Mouse (Mus musculus) granulocyte monocyte progenitor cell, adult 5-6 weeks (primary cell): ENCODE measurements at regions not wholly inside any gene's neighbourhood (a gene's known extent, or its start where the extent isn't known, plus 50 kb on each side); places are given as distances from the start of the nearest gene placed in this dataset.

Experiments used
- ATAC-seq: replicated peaks from 2 replicates; pipeline ENCODE4 v1.8.0; 2016; ENCODE audit warnings: mild to moderate bottlenecking, moderate TSS enrichment, inconsistent platforms; ENCODE audit not compliant: poor library complexity, severe bottlenecking

DNA sequence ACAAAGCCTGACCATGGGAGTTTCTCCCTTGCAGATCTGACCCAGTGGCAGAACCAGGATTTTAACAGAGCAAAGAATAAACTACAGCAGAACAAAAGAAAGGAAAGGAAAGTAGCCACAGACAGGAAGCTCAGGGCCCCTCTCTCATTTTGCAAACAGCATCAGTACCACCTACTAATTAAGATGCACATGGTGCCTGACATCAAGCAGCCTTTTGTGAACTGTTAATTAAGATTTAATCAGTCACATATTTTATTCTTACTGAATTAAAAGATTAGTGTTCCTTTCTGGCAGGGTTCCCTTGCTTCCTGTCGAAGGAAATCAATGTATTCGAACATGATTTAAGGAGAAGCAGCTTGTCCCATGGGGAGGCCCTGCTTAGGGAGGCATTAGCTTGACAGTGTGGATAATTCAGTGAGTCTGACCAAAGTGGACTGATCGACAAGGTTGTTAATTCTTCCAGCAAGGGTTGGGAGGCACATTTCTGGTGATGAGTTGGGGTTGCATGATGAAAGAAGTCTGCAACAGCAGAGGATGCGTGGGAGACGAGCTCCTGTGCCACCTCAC is 156.1 kb upstream of the Eef2kmt start:
- ATAC-seq, result no peak

DNA sequence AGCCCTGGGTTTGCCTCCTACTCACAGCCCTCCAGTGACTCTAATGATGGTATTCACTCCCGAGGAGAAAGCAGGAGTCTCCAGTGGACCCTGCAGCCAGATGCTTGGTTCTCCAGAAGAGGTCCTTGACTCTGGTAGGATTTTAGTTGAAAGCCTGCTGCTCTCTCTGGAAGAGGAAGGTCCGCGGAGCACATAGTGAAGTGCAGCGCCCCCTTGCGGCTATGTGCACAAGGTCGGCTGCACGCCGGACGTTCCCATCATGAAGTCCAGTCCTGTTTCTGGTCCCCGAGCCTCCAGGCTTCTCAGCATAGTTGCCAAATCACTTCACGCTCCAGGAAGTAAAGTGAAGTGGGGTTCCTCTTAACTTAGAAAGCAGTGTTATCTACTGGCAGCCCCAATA is 150.9 kb upstream of the Eef2kmt start:
- ATAC-seq, result peak; percentile 93

- ATAC-seq, result no peak
These were observed 137.6 kb upstream of the Eef2kmt start for GRCm38 (mm10) chr16:5393336-5393735.

GRCm38 (mm10) chr16:5382930-5383329 is 127.1 kb upstream of the Eef2kmt start:
- no peak for ATAC-seq

DNA sequence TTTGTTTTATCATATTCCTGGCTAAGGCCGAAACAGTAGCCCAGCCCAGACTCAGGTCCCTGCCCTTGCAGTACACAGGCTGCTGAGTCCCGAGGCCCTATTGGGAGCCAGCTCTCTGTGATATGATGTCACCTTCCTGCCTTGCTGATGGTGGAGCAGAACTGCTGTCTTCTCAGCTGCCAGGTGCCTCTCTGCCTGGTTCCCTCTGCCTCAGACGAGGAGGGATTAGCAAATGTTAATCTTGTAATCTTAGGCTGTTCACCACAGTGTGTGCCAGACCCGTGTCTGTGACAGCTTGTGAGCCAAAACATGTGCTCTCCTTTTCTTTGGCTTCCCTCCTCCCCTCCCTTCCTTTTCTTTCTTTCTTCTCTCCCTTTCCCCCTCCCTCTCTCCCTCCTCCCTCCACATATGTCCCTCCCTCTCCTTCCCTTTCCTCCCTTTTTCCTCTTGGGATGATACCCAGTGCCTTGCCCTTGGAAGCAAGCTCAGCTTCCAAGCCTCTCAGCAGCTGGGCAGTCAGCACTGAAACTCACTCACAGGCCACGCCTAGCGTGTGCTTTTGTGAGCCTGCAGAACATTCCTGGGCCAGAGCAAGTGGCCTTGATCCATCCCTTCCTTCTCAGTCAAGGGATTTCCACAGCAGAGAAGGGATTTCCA is 126.6 kb upstream of the Eef2kmt start:
- ATAC-seq, result no peak

DNA sequence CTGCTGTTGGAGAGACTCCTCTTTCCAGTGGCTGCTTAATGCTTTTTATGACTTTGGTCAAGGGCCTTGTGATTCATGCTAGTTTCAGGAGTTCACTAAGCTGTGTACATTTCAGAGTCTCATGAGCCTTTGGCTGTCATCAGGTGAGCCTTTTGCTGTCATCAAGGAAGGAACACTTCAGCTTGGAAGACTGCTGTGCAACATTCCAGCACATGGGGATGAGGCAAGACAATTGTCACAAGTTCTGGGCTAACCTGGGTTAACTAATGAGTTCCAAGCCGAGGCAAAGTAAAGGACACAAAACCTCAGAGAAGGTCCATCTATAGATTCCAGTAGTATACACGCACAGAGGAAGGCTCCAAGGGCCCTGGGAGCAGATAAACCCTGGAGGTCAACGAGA is 124.8 kb upstream of the Eef2kmt start:
- no peak for ATAC-seq

DNA sequence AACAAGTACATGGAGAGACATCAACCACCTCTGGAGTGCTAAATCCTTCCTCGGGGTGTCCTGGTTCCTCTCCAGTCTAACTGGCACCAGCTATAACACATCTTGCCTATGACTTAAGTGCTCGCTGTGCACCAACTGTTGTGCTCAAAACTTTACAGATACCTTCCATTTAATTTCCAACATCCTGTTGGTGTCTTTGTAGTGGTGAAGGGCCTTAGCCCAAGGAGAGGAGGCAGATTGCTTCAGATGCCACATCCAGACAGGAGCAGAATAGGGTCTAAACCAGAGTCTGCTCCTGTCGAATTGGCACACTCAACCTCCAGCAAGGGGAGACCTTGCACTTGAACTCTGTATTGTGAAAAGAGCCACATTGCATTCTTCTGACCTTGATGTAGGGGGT is 121.2 kb upstream of the Eef2kmt start:
- no peak for ATAC-seq

DNA sequence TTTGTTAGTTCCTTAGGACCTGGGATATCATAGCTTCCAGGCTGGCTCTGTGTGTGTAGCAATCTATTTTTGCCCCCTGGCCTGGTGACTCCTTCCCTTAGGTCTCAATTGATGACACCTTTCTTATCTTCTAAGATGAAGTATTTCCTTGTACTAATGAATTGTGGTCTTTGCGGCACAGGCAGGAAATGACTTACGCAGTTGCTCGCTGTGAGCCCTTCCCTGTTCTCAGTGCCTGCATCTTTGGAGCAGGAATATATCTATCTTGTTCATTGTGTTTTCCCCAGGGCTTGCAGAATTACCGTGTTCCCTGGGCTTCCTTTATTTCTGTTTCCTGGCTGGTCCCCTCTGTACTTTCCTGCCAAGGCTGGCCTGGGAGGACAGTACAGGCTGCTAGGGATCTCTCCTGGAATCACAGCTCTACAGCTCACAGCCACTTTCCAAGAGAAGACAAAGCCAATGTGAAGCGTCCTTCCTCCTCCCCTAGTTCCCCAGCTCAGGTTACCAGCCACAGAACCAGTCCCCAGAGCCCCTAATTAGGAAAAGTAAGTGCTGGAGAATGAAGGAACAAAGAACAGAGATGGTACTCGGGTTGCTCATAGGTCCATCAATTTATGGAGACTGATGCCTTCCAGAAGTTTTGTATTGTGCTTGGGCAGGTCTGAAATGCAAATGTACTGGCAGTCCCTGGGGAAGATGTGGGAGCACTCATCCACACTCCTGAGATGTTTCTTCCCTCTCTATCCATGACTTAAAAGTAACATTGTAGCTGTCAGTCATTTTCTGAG is 119.2 kb upstream of the Eef2kmt start:
- peak; percentile 78 for ATAC-seq

GRCm38 (mm10) chr16:5371175-5371893 is 115.6 kb upstream of the Eef2kmt start:
- ATAC-seq, result no peak

- ATAC-seq, result no peak
These were observed 114.7 kb upstream of the Eef2kmt start for GRCm38 (mm10) chr16:5370496-5370895.

GRCm38 (mm10) chr16:5368897-5369558 is 113.2 kb upstream of the Eef2kmt start:
- no peak for ATAC-seq

GRCm38 (mm10) chr16:5368357-5368756 is 112.6 kb upstream of the Eef2kmt start:
- no peak for ATAC-seq

GRCm38 (mm10) chr16:5367581-5368119 is 111.9 kb upstream of the Eef2kmt start:
- ATAC-seq, result peak; percentile 72

DNA sequence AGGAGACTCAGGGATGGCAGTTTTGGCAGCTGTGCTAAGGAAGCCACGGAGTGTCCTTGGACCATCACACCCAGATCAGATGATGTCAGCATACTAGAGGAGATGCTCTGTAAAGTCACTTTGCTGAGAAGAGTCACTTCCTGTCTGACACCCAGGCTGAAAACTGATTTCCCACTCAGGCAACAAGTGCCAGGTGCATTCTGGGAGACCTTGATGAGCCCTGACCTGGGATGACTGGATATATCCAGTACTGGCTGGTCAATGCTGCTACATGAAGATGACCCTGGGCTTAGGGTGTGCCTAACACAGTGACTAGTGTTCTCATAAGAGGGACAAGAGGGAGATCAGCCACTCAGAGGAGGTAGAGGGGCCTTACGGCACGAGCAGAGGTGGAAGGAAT is 110.2 kb upstream of the Eef2kmt start:
- no peak for ATAC-seq

GRCm38 (mm10) chr16:5363007-5363570 is 107.3 kb upstream of the Eef2kmt start:
- no peak for ATAC-seq

GRCm38 (mm10) chr16:5359193-5359592 is 103.4 kb upstream of the Eef2kmt start:
- no peak for ATAC-seq

- ATAC-seq, result no peak
These were observed 98.1 kb upstream of the Eef2kmt start for GRCm38 (mm10) chr16:5353881-5354280.

DNA sequence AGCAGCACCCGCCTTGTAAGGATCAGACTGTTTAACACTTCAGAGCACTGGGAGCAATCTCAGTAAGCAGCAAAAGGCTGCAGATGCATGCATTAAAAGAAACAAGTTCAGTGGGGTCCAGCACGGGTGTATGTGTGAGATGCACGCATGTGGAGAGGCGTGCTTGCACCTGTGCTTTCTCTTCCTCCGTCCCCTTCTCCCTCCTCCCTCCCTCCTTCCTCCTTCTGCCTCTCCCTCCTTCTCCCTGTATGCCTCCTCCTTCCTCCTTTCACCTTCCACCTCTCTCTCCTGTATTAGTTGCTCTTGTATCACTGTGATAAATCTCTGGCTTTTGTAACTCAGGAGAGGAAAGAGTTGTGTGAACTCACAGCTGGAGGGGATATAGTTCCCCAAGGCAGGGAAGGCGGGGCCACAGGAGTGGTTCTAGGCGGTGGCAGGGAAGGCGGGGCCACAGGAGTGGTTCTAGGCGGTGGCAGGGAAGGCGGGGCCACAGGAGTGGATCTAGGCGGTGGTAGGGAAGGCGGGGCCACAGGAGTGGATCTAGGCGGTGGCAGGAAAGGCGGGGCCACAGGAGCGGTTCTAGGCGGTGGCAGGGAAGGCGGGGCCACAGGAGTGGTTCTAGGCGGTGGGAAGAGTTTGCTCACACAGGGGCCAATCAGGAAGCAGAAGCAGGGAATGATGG is 96.2 kb upstream of the Eef2kmt start:
- peak; percentile 97 for ATAC-seq

GRCm38 (mm10) chr16:5347151-5347550 is 91.4 kb upstream of the Eef2kmt start:
- ATAC-seq, result no peak
